21 mouse cellular contexts compared by ENCODE assay signal in the genomic region with DNA sequence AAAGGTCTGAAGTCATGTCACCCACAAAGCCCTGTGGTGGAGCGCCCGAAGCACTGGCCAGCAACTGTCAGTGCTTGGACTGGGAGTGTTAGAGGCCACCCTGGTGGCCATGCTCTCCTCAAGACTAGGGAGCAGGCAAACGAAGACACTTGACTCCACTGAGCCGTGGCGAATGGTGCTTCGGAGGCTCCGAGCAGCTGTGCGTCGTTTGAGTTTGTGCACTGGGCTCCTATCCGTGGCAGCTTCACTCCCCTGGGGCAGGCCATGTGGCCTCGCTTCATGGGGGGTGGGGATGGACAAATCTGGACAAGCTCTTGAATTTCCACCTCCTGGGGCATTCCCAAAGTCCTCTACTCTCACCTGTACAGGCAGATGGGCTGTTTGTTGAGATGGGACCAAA. TPM values are rescaled to one million over a fixed set of nuclear protein-coding genes. Genes with fewer than 3 reads are reported as not detected.
DNase-seq lines count a peak whose midpoint lies in the region; TF ChIP-seq lines count a peak whose summit lies in the region.
"Had no signal": no experiment of that assay in that cellular context is flagged by ENCODE, and none has a peak within 500 bp of the region (broad histone marks: within the 10 kb centered on the region; RNA-seq: fewer than 3 reads in every experiment).

No protein-coding gene starts in this region.

- TF ChIP-seq POLR2A in myocyte (IDR thresholded peaks at IDR 0.05; ENCODE audit: insufficient read length, low read depth) = peak; percentile 15

- intact Hi-C loops in heart, postnatal 14 days (cut with DNase I) = no loop called here

- no peaks in the 10 kb centered on the region for H3K36me3 ChIP-seq in embryonic facial prominence, embryonic 10.5 days (replicated peaks)
- no peaks in the 10 kb centered on the region for H3K36me3 ChIP-seq in myocyte (ENCODE audit: control insufficient read depth, insufficient read depth)
- H3K36me3 ChIP-seq: G1E; hindbrain, embryonic 13.5 days had no signal

- no peaks in the 10 kb centered on the region for H3K79me2 ChIP-seq in myocyte (ENCODE audit: control insufficient read depth, insufficient read depth)

- no peak overlapping the region for H3K4me2 ChIP-seq in myocyte (ENCODE audit: low read depth)
- H3K4me2 ChIP-seq: embryonic facial prominence, embryonic 13.5 days; forebrain, embryonic 13.5 days; heart, embryonic 12.5 days; hindbrain, embryonic 13.5 days had no signal

- peak overlapping the region; percentile 36; the same call in 1 of the 2 replicates for H3K27ac ChIP-seq in embryonic facial prominence, embryonic 10.5 days (replicated peaks)
- H3K27ac ChIP-seq: embryonic facial prominence, embryonic 13.5 days; forebrain, embryonic 13.5 days; hindbrain, embryonic 13.5 days; hindbrain, postnatal 0 days had no signal

- DNase-seq in heart, postnatal 4 days = peak; percentile 20
- no peak for DNase-seq in heart, postnatal 14 days
- DNase-seq in kidney, postnatal 4 days = peak; percentile 34 to 53
- no peak for DNase-seq in kidney, postnatal 10 days
- no peak for DNase-seq in embryonic facial prominence, embryonic 10.5 days (ENCODE audit: low spot score)
- no peak for DNase-seq in cerebellum, postnatal 14 days
- DNase-seq: adrenal gland, adult 8-10 months; cerebellum, adult 11 months; cerebellum, adult 8-10 months; cerebellum, postnatal 25 days; forebrain, postnatal 0 days; gastrocnemius, postnatal 14 days had no signal

- no peak overlapping the region for H3K4me3 ChIP-seq in embryonic facial prominence, embryonic 10.5 days
- H3K4me3 ChIP-seq in myocyte = no peak overlapping the region
- H3K4me3 ChIP-seq: embryonic facial prominence, embryonic 13.5 days; forebrain, embryonic 13.5 days; heart, embryonic 12.5 days; hindbrain, embryonic 13.5 days had no signal

- H3K4me1 ChIP-seq in embryonic facial prominence, embryonic 10.5 days = peaks cover 28% of the 10 kb centered on the region
- H3K4me1 ChIP-seq: forebrain, embryonic 13.5 days had no signal

- H3K9me3 ChIP-seq in embryonic facial prominence, embryonic 10.5 days = no peaks in the 10 kb centered on the region
- H3K9me3 ChIP-seq: embryonic facial prominence, embryonic 13.5 days; forebrain, embryonic 13.5 days; G1E; heart, embryonic 12.5 days; hindbrain, embryonic 13.5 days had no signal

- H3ac ChIP-seq in myocyte (ENCODE audit: control insufficient read depth, insufficient read length) = no peak overlapping the region

- WGBS in embryonic facial prominence, embryonic 10.5 days = 81% methylated on average over 11 of the region's 11 CpGs

- no peaks in the 10 kb centered on the region for H3K27me3 ChIP-seq in embryonic facial prominence, embryonic 10.5 days (replicated peaks; ENCODE audit: low read depth, poor library complexity, severe bottlenecking)
- H3K27me3 ChIP-seq in myocyte (ENCODE audit: control insufficient read depth, insufficient read depth, insufficient read length) = no peaks in the 10 kb centered on the region
- H3K27me3 ChIP-seq: embryonic facial prominence, embryonic 13.5 days; forebrain, embryonic 13.5 days; heart, embryonic 12.5 days; hindbrain, embryonic 13.5 days had no signal

TF ChIP-seq in myocyte, 11 proteins besides CTCF, POLR2A, EP300 and RAD21:
- TF ChIP-seq E2F4 (IDR thresholded peaks at IDR 0.05; ENCODE audit: insufficient read depth) (no peak), POLR2AphosphoS2 (IDR thresholded peaks at IDR 0.05; ENCODE audit: insufficient read length, low read depth) (peak; percentile 92)

RNA-seq across cellular contexts. Expression of a gene that starts 28.8 kb away (rescaled TPM):
- total RNA-seq in heart, postnatal 4 days (2021) = 10 to 100 TPM; 11.7 to 13.9 TPM
- 10 to 100 TPM in 1 of 2 experiments, 1 to 10 TPM in 1; 9.9 to 11.7 TPM for total RNA-seq in heart, postnatal 14 days (2021)
- 10.4 and 11.1 TPM in 2 replicates for polyA plus RNA-seq in embryonic facial prominence, embryonic 10.5 days (2016; fragmentation: Nextera tagmentation; extraction: Ambion mirVana)
- 9.4 TPM for polyA plus RNA-seq in myocyte (2012; fragmentation: generic; extraction: Trizol)

RNA-seq across cellular contexts. Expression of a gene that starts 34.6 kb away (rescaled TPM):
- total RNA-seq in heart, postnatal 4 days (2021) = 10 to 100 TPM; 55.6 to 56.6 TPM
- total RNA-seq in heart, postnatal 14 days (2021) = 10 to 100 TPM; 26.1 to 28.4 TPM
- 2.2 and 2.5 TPM in 2 replicates for polyA plus RNA-seq in embryonic facial prominence, embryonic 10.5 days (2016; fragmentation: Nextera tagmentation; extraction: Ambion mirVana)
- polyA plus RNA-seq in myocyte (2012; fragmentation: generic; extraction: Trizol) = 58.3 TPM
- total RNA-seq: hematopoietic stem cell, adult 5-6 weeks had no signal
- polyA plus RNA-seq: G1E had no signal

RNA-seq across cellular contexts. Expression of a gene that starts 34.9 kb away (rescaled TPM):
- total RNA-seq in heart, postnatal 4 days (2021) = under 1 TPM in 1 of 2 experiments, not detected in 1; 0.43 TPM
- not detected for total RNA-seq in heart, postnatal 14 days (2021)
- not detected in 2 replicates for polyA plus RNA-seq in embryonic facial prominence, embryonic 10.5 days (2016; fragmentation: Nextera tagmentation; extraction: Ambion mirVana)
- polyA plus RNA-seq in myocyte (2012; fragmentation: generic; extraction: Trizol) = 0.85 TPM
- total RNA-seq: forebrain, postnatal 0 days; G1E; gastrocnemius, adult 18-20 months; hematopoietic stem cell, adult 5-6 weeks had no signal
- polyA plus RNA-seq: forebrain, embryonic 13.5 days; G1E; hindbrain, embryonic 13.5 days had no signal

RNA-seq across cellular contexts. Expression of a gene that starts 37.9 kb away (rescaled TPM):
- 10 to 100 TPM; 53.5 to 54.4 TPM for total RNA-seq in heart, postnatal 4 days (2021)
- 10 to 100 TPM; 45.6 to 46.6 TPM for total RNA-seq in heart, postnatal 14 days (2021)
- polyA plus RNA-seq in embryonic facial prominence, embryonic 10.5 days (2016; fragmentation: Nextera tagmentation; extraction: Ambion mirVana) = 66.3 and 69.3 TPM in 2 replicates
- 142 TPM for polyA plus RNA-seq in myocyte (2012; fragmentation: generic; extraction: Trizol)

RNA-seq across cellular contexts. Expression of a gene that starts 51.3 kb away (rescaled TPM):
- total RNA-seq in heart, postnatal 4 days (2021) = 1 to 10 TPM; 8.6 to 9.1 TPM
- total RNA-seq in heart, postnatal 14 days (2021) = 1 to 10 TPM; 8.9 to 9.9 TPM
- polyA plus RNA-seq in embryonic facial prominence, embryonic 10.5 days (2016; fragmentation: Nextera tagmentation; extraction: Ambion mirVana) = 27.1 and 28.1 TPM in 2 replicates
- 12.8 TPM for polyA plus RNA-seq in myocyte (2012; fragmentation: generic; extraction: Trizol)

Comparison
In these comparisons a context has a peak if more than half of its experiments do, and no peak if none do; other contexts are left out.
1. DNase-seq: peak in heart, postnatal 4 days (single experiment) and kidney, postnatal 4 days (2 of 2); none in heart, postnatal 14 days (0 of 2), kidney, postnatal 10 days (single experiment), embryonic facial prominence, embryonic 10.5 days (single experiment) and cerebellum, postnatal 14 days (0 of 2).